Mouse (Mus musculus): ENCODE measurements around the gene Cyp4f16. TPM values are rescaled to one million over a fixed set of nuclear protein-coding genes. Genes with fewer than 3 reads are reported as not detected.
"Not testable (repeated sequence)": the region's sequence is repeated elsewhere in the genome, so short reads cannot be mapped to it uniquely, and the experiment has no call there.

Gene Cyp4f16
- polyA plus RNA-seq, 1 experiment from 2014 or later: 16.0 TPM

- no peak overlapping the region for H3K27ac ChIP-seq (ENCODE audit: low read depth)
- DNase-seq (ENCODE audit: low spot score) (no peak), ATAC-seq (replicated peaks; ENCODE audit: low FRiP score, low TSS enrichment, low read depth) (no peak)
- no peaks in the 10 kb centered on the region for H3K4me1 ChIP-seq (replicated peaks; ENCODE audit: control insufficient read depth, insufficient read depth, low read length)
- H3K27me3 ChIP-seq (replicated peaks; ENCODE audit: control insufficient read depth, insufficient read depth, low read length): no peaks in the 10 kb centered on the region
- WGBS: 84% methylated on average over 5 of the region's 5 CpGs
- H3K9ac ChIP-seq (ENCODE audit: low read length): no peak overlapping the region
- 0 out of 2 replicates have a peak, but pooled peaks cover 8% of the 10 kb centered on the region for H3K36me3 ChIP-seq (ENCODE audit: control insufficient read depth, insufficient read depth, low read length)
- H3K9me3 ChIP-seq (ENCODE audit: control insufficient read depth, low read length): no peaks in the 10 kb centered on the region
- H3K4me2 ChIP-seq (ENCODE audit: low read length): no peak overlapping the region
- H3K4me3 ChIP-seq (ENCODE audit: low read depth, low read length): no peak overlapping the region
Measured at GRCm38 (mm10) chr17:32516126-32516525, 20.2 kb upstream of the Cyp4f16 start.

GRCm38 (mm10) chr17:32521981-32522380, 14.4 kb upstream of the Cyp4f16 start:
- Histone ChIP-seq H3K27ac (ENCODE audit: low read depth) (no peak overlapping the region), H3K9ac (ENCODE audit: low read length) (no peak overlapping the region), H3K4me2 (ENCODE audit: low read length) (no peak overlapping the region), H3K4me1 (replicated peaks; ENCODE audit: control insufficient read depth, insufficient read depth, low read length) (no peaks in the 10 kb centered on the region), H3K9me3 (ENCODE audit: control insufficient read depth, low read length) (no peaks in the 10 kb centered on the region), H3K4me3 (ENCODE audit: low read depth, low read length) (no peak overlapping the region), H3K36me3 (ENCODE audit: control insufficient read depth, insufficient read depth, low read length) (peaks cover 26% of the 10 kb centered on the region; the same call in 1 of the 2 replicates), H3K27me3 (replicated peaks; ENCODE audit: control insufficient read depth, insufficient read depth, low read length) (no peaks in the 10 kb centered on the region)
- no peak for ATAC-seq (replicated peaks; ENCODE audit: low FRiP score, low TSS enrichment, low read depth)
- WGBS: 89% methylated on average over 5 of the region's 5 CpGs
- no peak for DNase-seq (ENCODE audit: low spot score)

- Histone ChIP-seq H3K27ac (ENCODE audit: low read depth) (no peak overlapping the region), H3K4me1 (replicated peaks; ENCODE audit: control insufficient read depth, insufficient read depth, low read length) (no peaks in the 10 kb centered on the region), H3K27me3 (replicated peaks; ENCODE audit: control insufficient read depth, insufficient read depth, low read length) (no peaks in the 10 kb centered on the region), H3K4me2 (ENCODE audit: low read length) (no peak overlapping the region), H3K9ac (ENCODE audit: low read length) (no peak overlapping the region), H3K9me3 (ENCODE audit: control insufficient read depth, low read length) (no peaks in the 10 kb centered on the region), H3K4me3 (ENCODE audit: low read depth, low read length) (no peak overlapping the region), H3K36me3 (ENCODE audit: control insufficient read depth, insufficient read depth, low read length) (peaks cover 26% of the 10 kb centered on the region; the same call in 1 of the 2 replicates)
- 92% methylated on average over 4 of the region's 4 CpGs for WGBS
- ATAC-seq (replicated peaks; ENCODE audit: low FRiP score, low TSS enrichment, low read depth) (no peak), DNase-seq (ENCODE audit: low spot score) (no peak)
Measured at GRCm38 (mm10) chr17:32522386-32522785, 14.0 kb upstream of the Cyp4f16 start.

GRCm38 (mm10) chr17:32522816-32523215, 13.5 kb upstream of the Cyp4f16 start:
- no peak overlapping the region for H3K4me2 ChIP-seq (ENCODE audit: low read length)
- peaks cover 22% of the 10 kb centered on the region; the same call in 1 of the 2 replicates for H3K36me3 ChIP-seq (ENCODE audit: control insufficient read depth, insufficient read depth, low read length)
- H3K4me1 ChIP-seq (replicated peaks; ENCODE audit: control insufficient read depth, insufficient read depth, low read length): no peaks in the 10 kb centered on the region
- ATAC-seq (replicated peaks; ENCODE audit: low FRiP score, low TSS enrichment, low read depth) (no peak), DNase-seq (ENCODE audit: low spot score) (no peak)
- H3K27ac ChIP-seq (ENCODE audit: low read depth): no peak overlapping the region
- H3K9me3 ChIP-seq (ENCODE audit: control insufficient read depth, low read length): no peaks in the 10 kb centered on the region
- H3K4me3 ChIP-seq (ENCODE audit: low read depth, low read length): no peak overlapping the region
- WGBS: 91% methylated on average over 5 of the region's 5 CpGs
- no peaks in the 10 kb centered on the region for H3K27me3 ChIP-seq (replicated peaks; ENCODE audit: control insufficient read depth, insufficient read depth, low read length)
- H3K9ac ChIP-seq (ENCODE audit: low read length): no peak overlapping the region

- Histone ChIP-seq H3K9ac (ENCODE audit: low read length) (no peak overlapping the region), H3K36me3 (ENCODE audit: control insufficient read depth, insufficient read depth, low read length) (peaks cover 18% of the 10 kb centered on the region; the same call in 1 of the 2 replicates), H3K27ac (ENCODE audit: low read depth) (no peak overlapping the region), H3K4me1 (replicated peaks; ENCODE audit: control insufficient read depth, insufficient read depth, low read length) (no peaks in the 10 kb centered on the region), H3K27me3 (replicated peaks; ENCODE audit: control insufficient read depth, insufficient read depth, low read length) (no peaks in the 10 kb centered on the region), H3K9me3 (ENCODE audit: control insufficient read depth, low read length) (no peaks in the 10 kb centered on the region), H3K4me3 (ENCODE audit: low read depth, low read length) (no peak overlapping the region), H3K4me2 (ENCODE audit: low read length) (no peak overlapping the region)
- WGBS: 87% methylated on average over 11 of the region's 11 CpGs
- no peak for ATAC-seq (replicated peaks; ENCODE audit: low FRiP score, low TSS enrichment, low read depth)
- DNase-seq (ENCODE audit: low spot score): no peak
Measured at GRCm38 (mm10) chr17:32523895-32524294, 12.5 kb upstream of the Cyp4f16 start.

- H3K27me3 ChIP-seq (replicated peaks; ENCODE audit: control insufficient read depth, insufficient read depth, low read length); H3K9ac ChIP-seq (ENCODE audit: low read length); H3K4me1 ChIP-seq (replicated peaks; ENCODE audit: control insufficient read depth, insufficient read depth, low read length); H3K27ac ChIP-seq (ENCODE audit: low read depth); DNase-seq (ENCODE audit: low spot score); H3K4me2 ChIP-seq (ENCODE audit: low read length); H3K4me3 ChIP-seq (ENCODE audit: low read depth, low read length); H3K9me3 ChIP-seq (ENCODE audit: control insufficient read depth, low read length); ATAC-seq (replicated peaks; ENCODE audit: low FRiP score, low TSS enrichment, low read depth): not testable (repeated sequence)
- peaks cover 18% of the 10 kb centered on the region; the same call in 1 of the 2 replicates for H3K36me3 ChIP-seq (ENCODE audit: control insufficient read depth, insufficient read depth, low read length)
- WGBS: 95% methylated on average over 1 of the region's 1 CpGs
Measured at GRCm38 (mm10) chr17:32526341-32526740, 10.0 kb upstream of the Cyp4f16 start.

GRCm38 (mm10) chr17:32527748-32528147, 8.6 kb upstream of the Cyp4f16 start:
- H3K9ac ChIP-seq (ENCODE audit: low read length): no peak overlapping the region

GRCm38 (mm10) chr17:32528408-32529337, 7.7 kb upstream of the Cyp4f16 start:
- Histone ChIP-seq H3K27ac (ENCODE audit: low read depth) (no peak overlapping the region), H3K4me2 (ENCODE audit: low read length) (peak overlapping the region; percentile 46), H3K4me3 (ENCODE audit: low read depth, low read length) (peak overlapping the region; percentile 23)

More at GRCm38 (mm10) chr17:32527748-32528147, 8.6 kb upstream of the Cyp4f16 start:
- Histone ChIP-seq H3K27me3 (replicated peaks; ENCODE audit: control insufficient read depth, insufficient read depth, low read length) (no peaks in the 10 kb centered on the region), H3K9me3 (ENCODE audit: control insufficient read depth, low read length) (no peaks in the 10 kb centered on the region), H3K4me2 (ENCODE audit: low read length) (no peak overlapping the region), H3K4me1 (replicated peaks; ENCODE audit: control insufficient read depth, insufficient read depth, low read length) (no peaks in the 10 kb centered on the region), H3K4me3 (ENCODE audit: low read depth, low read length) (no peak overlapping the region), H3K27ac (ENCODE audit: low read depth) (no peak overlapping the region), H3K36me3 (ENCODE audit: control insufficient read depth, insufficient read depth, low read length) (peaks cover 16% of the 10 kb centered on the region; the same call in 1 of the 2 replicates)
- DNase-seq (ENCODE audit: low spot score): no peak
- WGBS: 86% methylated on average over 11 of the region's 11 CpGs
- 0 out of 2 replicates have a peak, but pooled peaks have one; percentile 10 for ATAC-seq (replicated peaks; ENCODE audit: low FRiP score, low TSS enrichment, low read depth)

More at GRCm38 (mm10) chr17:32528408-32529337, 7.7 kb upstream of the Cyp4f16 start:
- Histone ChIP-seq H3K27me3 (replicated peaks; ENCODE audit: control insufficient read depth, insufficient read depth, low read length) (no peaks in the 10 kb centered on the region), H3K9ac (ENCODE audit: low read length) (peak overlapping the region; percentile 32; the same call in 1 of the 2 replicates), H3K9me3 (ENCODE audit: control insufficient read depth, low read length) (no peaks in the 10 kb centered on the region), H3K36me3 (ENCODE audit: control insufficient read depth, insufficient read depth, low read length) (peaks cover 11% of the 10 kb centered on the region; the same call in 1 of the 2 replicates), H3K4me1 (replicated peaks; ENCODE audit: control insufficient read depth, insufficient read depth, low read length) (no peaks in the 10 kb centered on the region)
- 13% methylated on average over 26 of the region's 26 CpGs for WGBS
- peak; percentile 90 for DNase-seq (ENCODE audit: low spot score)
- peak; percentile 91 for ATAC-seq (replicated peaks; ENCODE audit: low FRiP score, low TSS enrichment, low read depth)

Measured in intestine, embryonic 14.5 days (tissue).